Mouse (Mus musculus) MEL (cell line): ENCODE results near the gene Pou6f1. TPM values are rescaled to one million over a fixed set of nuclear protein-coding genes. Genes with fewer than 3 reads are reported as not detected.
A peak's percentile ranks its signal among the peaks of the same experiment; 100 is the strongest.

Experiments used
- DNase-seq: peaks from one replicate; pipeline ENCODE4 v3.0.0; 2011; ENCODE audit warnings: low read depth, low spot score
- H3K27ac ChIP-seq: 2 replicates; pipeline ENCODE4 v1.5.1; 2012; ENCODE audit warnings: low read depth, mild to moderate bottlenecking, control low read depth, low read length, moderate library complexity; ENCODE audit not compliant: control insufficient read depth
- H3K27me3 ChIP-seq, 2 experiments: fragments of 150-350 bp in 1 of 2; sonication (generic) in 1 of 2; 2 replicates each; pipeline ENCODE4 v1.6.1; 2012; ENCODE audit warnings: low read length in 2 of 2, mild to moderate bottlenecking in 2 of 2, improper control_type of control experiment in 1 of 2, moderate library complexity in 1 of 2; ENCODE audit not compliant: insufficient read depth in 2 of 2, control insufficient read depth in 1 of 2
- H3K36me3 ChIP-seq, 2 experiments: 2 replicates each; pipeline ENCODE4 v1.6.1; 2012 to 2014; ENCODE audit warnings: low read length in 2 of 2, improper control_type of control experiment in 1 of 2, inconsistent platforms in 1 of 2, mild to moderate bottlenecking in 1 of 2; ENCODE audit not compliant: insufficient read depth in 2 of 2, control insufficient read depth in 1 of 2
- H3K4me1 ChIP-seq, 2 experiments: fragments of 150-350 bp in 1 of 2; sonication (generic) in 1 of 2; 2 replicates each; pipeline ENCODE4 v1.6.1; 2012; ENCODE audit warnings: low read length in 2 of 2, improper control_type of control experiment in 1 of 2, mild to moderate bottlenecking in 1 of 2; ENCODE audit not compliant: insufficient read depth in 2 of 2, control insufficient read depth in 1 of 2
- H3K4me3 ChIP-seq, 2 experiments: fragments of 150-350 bp in 1 of 2; sonication (generic) in 1 of 2; 2 replicates each; pipeline ENCODE4 v1.5.1; 2012; ENCODE audit warnings: low read depth in 2 of 2, low read length in 2 of 2, mild to moderate bottlenecking in 2 of 2, moderate library complexity in 2 of 2, control low read depth in 1 of 2, improper control_type of control experiment in 1 of 2; ENCODE audit not compliant: control insufficient read depth in 1 of 2, insufficient read depth in 1 of 2
- H3K79me2 ChIP-seq: 2 replicates; pipeline ENCODE4 v1.6.1; 2012; ENCODE audit warnings: mild to moderate bottlenecking, low read length, moderate library complexity; ENCODE audit not compliant: control insufficient read depth, poor library complexity, insufficient read depth
- H3K9ac ChIP-seq: 2 replicates; pipeline ENCODE4 v1.6.1; 2012; ENCODE audit warnings: low read depth, mild to moderate bottlenecking, control low read depth, low read length, moderate library complexity; ENCODE audit not compliant: control insufficient read depth, poor library complexity, severe bottlenecking
- H3K9me3 ChIP-seq: fragments of 150-350 bp; sonication (generic); replicated peaks from 2 replicates; pipeline ENCODE4 v1.6.1; 2012; ENCODE audit warnings: mild to moderate bottlenecking, low read length, improper control_type of control experiment, moderate library complexity; ENCODE audit not compliant: insufficient read depth
- BHLHE40 ChIP-seq: IDR thresholded peaks from 2 replicates; pipeline ENCODE4 v1.6.1; 2012; ENCODE audit warnings: low read depth, mild to moderate bottlenecking, inconsistent platforms, low read length, improper control_type of control experiment, borderline replicate concordance
- CHD1 ChIP-seq: IDR thresholded peaks from 2 replicates; pipeline ENCODE4 v1.6.1; 2012; ENCODE audit warnings: low read depth, mild to moderate bottlenecking, inconsistent platforms, low read length, improper control_type of control experiment
- CHD2 ChIP-seq: IDR thresholded peaks from 2 replicates; pipeline ENCODE4 v1.6.1; 2011; ENCODE audit warnings: low read length, improper control_type of control experiment
- CTCF ChIP-seq, 3 experiments: IDR thresholded peaks in 2 of 3; conservative IDR thresholded peaks in 1 of 3; 2 replicates each; pipeline ENCODE4 v1.5.1; 2011 to 2012; ENCODE audit warnings: low read length in 3 of 3, low read depth in 2 of 3, mild to moderate bottlenecking in 2 of 3, improper control_type of control experiment in 1 of 3, inconsistent platforms in 1 of 3, mixed read lengths in 1 of 3, moderate library complexity in 1 of 3; ENCODE audit not compliant: control insufficient read depth in 1 of 3, insufficient read depth in 1 of 3, poor library complexity in 1 of 3, severe bottlenecking in 1 of 3
- ELF1 ChIP-seq: IDR thresholded peaks from 2 replicates; pipeline ENCODE4 v1.6.1; 2014; ENCODE audit warnings: low read depth, mild to moderate bottlenecking, inconsistent platforms, low read length, improper control_type of control experiment, moderate library complexity
- EP300 ChIP-seq, 2 experiments: IDR thresholded peaks; 2 replicates each; pipeline ENCODE4 v1.6.1; 2011; ENCODE audit warnings: improper control_type of control experiment in 2 of 2, low read length in 2 of 2, low read depth in 1 of 2, mild to moderate bottlenecking in 1 of 2
- ETS1 ChIP-seq: IDR thresholded peaks from 2 replicates; pipeline ENCODE4 v1.6.1; 2012; ENCODE audit warnings: low read depth, mild to moderate bottlenecking, inconsistent platforms, low read length, improper control_type of control experiment, moderate library complexity
- GATA1 ChIP-seq: IDR thresholded peaks from 2 replicates; pipeline ENCODE4 v1.6.1; 2011; ENCODE audit warnings: low read depth, low read length, improper control_type of control experiment
- HCFC1 ChIP-seq: IDR thresholded peaks from 2 replicates; pipeline ENCODE4 v1.6.1; 2012; ENCODE audit warnings: low read depth, mild to moderate bottlenecking, inconsistent platforms, low read length, improper control_type of control experiment, moderate library complexity
- JUND ChIP-seq: IDR thresholded peaks from 2 replicates; pipeline ENCODE4 v1.6.1; 2011; ENCODE audit warnings: low read depth, mild to moderate bottlenecking, improper control_type of control experiment, low read length
- KAT2A ChIP-seq: conservative IDR thresholded peaks from 2 replicates; pipeline ENCODE4 v1.6.1; 2012; ENCODE audit warnings: low read depth, low read length, improper control_type of control experiment, inconsistent platforms
- MAFK ChIP-seq: IDR thresholded peaks from 2 replicates; pipeline ENCODE4 v1.6.1; 2011; ENCODE audit warnings: low read depth, mild to moderate bottlenecking, low read length, improper control_type of control experiment, borderline replicate concordance
- MAX ChIP-seq: IDR thresholded peaks from 2 replicates; pipeline ENCODE4 v1.6.1; 2011; ENCODE audit warnings: low read length, improper control_type of control experiment
- MAZ ChIP-seq: IDR thresholded peaks from 2 replicates; pipeline ENCODE4 v1.6.1; 2012; ENCODE audit warnings: low read depth, mild to moderate bottlenecking, inconsistent platforms, low read length, improper control_type of control experiment
- MXI1 ChIP-seq: IDR thresholded peaks from 2 replicates; pipeline ENCODE4 v1.6.1; 2011; ENCODE audit warnings: mild to moderate bottlenecking, low read depth, low read length, improper control_type of control experiment
- MYB ChIP-seq: IDR thresholded peaks from 2 replicates; pipeline ENCODE4 v1.6.1; 2011; ENCODE audit warnings: mild to moderate bottlenecking, low read depth, low read length, improper control_type of control experiment
- MYC ChIP-seq: IDR thresholded peaks from 2 replicates; pipeline ENCODE4 v1.6.1; 2011; ENCODE audit warnings: low read depth, mild to moderate bottlenecking, low read length, improper control_type of control experiment, moderate library complexity
- NELFE ChIP-seq: IDR thresholded peaks from 2 replicates; pipeline ENCODE4 v1.6.1; 2011; ENCODE audit warnings: low read depth, low read length, improper control_type of control experiment
- NRF1 ChIP-seq: IDR thresholded peaks from 2 replicates; pipeline ENCODE4 v1.6.1; 2014; ENCODE audit warnings: low read depth, mild to moderate bottlenecking, inconsistent platforms, low read length, improper control_type of control experiment, moderate library complexity; ENCODE audit not compliant: poor library complexity, insufficient read depth, severe bottlenecking
- POLR2A ChIP-seq, 2 experiments: IDR thresholded peaks; 2 replicates each; pipeline ENCODE4 v1.6.1; 2011 to 2012; ENCODE audit warnings: low read length in 2 of 2, mild to moderate bottlenecking in 2 of 2, control low read depth in 1 of 2, improper control_type of control experiment in 1 of 2, low read depth in 1 of 2, moderate library complexity in 1 of 2; ENCODE audit not compliant: control insufficient read depth in 1 of 2, insufficient read depth in 1 of 2, poor library complexity in 1 of 2
- POLR2AphosphoS2 ChIP-seq: IDR thresholded peaks from 2 replicates; pipeline ENCODE4 v1.6.1; 2011; ENCODE audit warnings: low read length, improper control_type of control experiment
- POLR2AphosphoS5 ChIP-seq: IDR thresholded peaks from 2 replicates; pipeline ENCODE4 v1.6.1; 2012; ENCODE audit warnings: low read depth, borderline replicate concordance, mild to moderate bottlenecking, inconsistent platforms, low read length, moderate library complexity, mixed read lengths
- RAD21 ChIP-seq: IDR thresholded peaks from 2 replicates; pipeline ENCODE4 v1.6.1; 2011; ENCODE audit warnings: mild to moderate bottlenecking, low read depth, low read length, improper control_type of control experiment
- RCOR1 ChIP-seq: IDR thresholded peaks from 2 replicates; pipeline ENCODE4 v1.6.1; 2012; ENCODE audit warnings: low read depth, mild to moderate bottlenecking, inconsistent platforms, low read length, improper control_type of control experiment
- SIN3A ChIP-seq: IDR thresholded peaks from 2 replicates; pipeline ENCODE4 v1.6.1; 2012; ENCODE audit warnings: low read length, improper control_type of control experiment, inconsistent platforms
- SMC3 ChIP-seq: IDR thresholded peaks from 2 replicates; pipeline ENCODE4 v1.6.1; 2011; ENCODE audit warnings: low read depth, low read length, improper control_type of control experiment
- TAL1 ChIP-seq: IDR thresholded peaks from 2 replicates; pipeline ENCODE4 v1.6.1; 2012; ENCODE audit warnings: mild to moderate bottlenecking, inconsistent platforms, low read length, moderate library complexity, mixed read lengths
- TBP ChIP-seq: IDR thresholded peaks from 2 replicates; pipeline ENCODE4 v1.8.0; 2011; ENCODE audit warnings: low read depth, low read length, improper control_type of control experiment
- TCF12 ChIP-seq: IDR thresholded peaks from 2 replicates; pipeline ENCODE4 v1.6.1; 2014; ENCODE audit warnings: low read depth, mild to moderate bottlenecking, inconsistent platforms, low read length, improper control_type of control experiment, moderate library complexity
- UBTF ChIP-seq: IDR thresholded peaks from 2 replicates; pipeline ENCODE4 v1.6.1; 2012; ENCODE audit warnings: low read depth, mild to moderate bottlenecking, inconsistent platforms, low read length, improper control_type of control experiment, moderate library complexity, borderline replicate concordance; ENCODE audit not compliant: insufficient read depth
- USF2 ChIP-seq, 2 experiments: IDR thresholded peaks; 2 replicates each; pipeline ENCODE4 v1.6.1; 2011 to 2012; ENCODE audit warnings: improper control_type of control experiment in 2 of 2, low read length in 2 of 2, borderline replicate concordance in 1 of 2, inconsistent platforms in 1 of 2, low read depth in 1 of 2, mild to moderate bottlenecking in 1 of 2; ENCODE audit not compliant: insufficient read depth in 1 of 2
- ZC3H11A ChIP-seq: IDR thresholded peaks from 2 replicates; pipeline ENCODE4 v1.6.1; 2012; ENCODE audit warnings: low read depth, mild to moderate bottlenecking, inconsistent platforms, low read length, improper control_type of control experiment
- ZKSCAN1 ChIP-seq: IDR thresholded peaks from 2 replicates; pipeline ENCODE4 v1.6.1; 2012; ENCODE audit warnings: low read depth, mild to moderate bottlenecking, inconsistent platforms, low read length, improper control_type of control experiment, moderate library complexity
- ZMIZ1 ChIP-seq: IDR thresholded peaks from 2 replicates; pipeline ENCODE4 v1.6.1; 2012; ENCODE audit warnings: low read depth, mild to moderate bottlenecking, inconsistent platforms, low read length, improper control_type of control experiment, moderate library complexity
- ZNF384 ChIP-seq: IDR thresholded peaks from 2 replicates; pipeline ENCODE4 v1.6.1; 2012; ENCODE audit warnings: low read depth, mild to moderate bottlenecking, inconsistent platforms, low read length, improper control_type of control experiment
- polyA plus RNA-seq, 2 experiments: library from polyadenylated mRNA; stranded (reverse) in 1 of 2; unstranded in 1 of 2; fragments of >175 nt in 1 of 2; fragments of >200 nt in 1 of 2; gene quantifications; 2 replicates each; pipeline versions ENCODE4 v1.2.1 to v1.2.4; 2012; ENCODE audit warnings: low replicate concordance in 2 of 2, low read depth in 1 of 2; ENCODE audit not compliant: insufficient read length in 2 of 2, insufficient read depth in 1 of 2, missing spikeins in 1 of 2
- total RNA-seq: library from RNA; depleted of rRNA; stranded (reverse); fragments of 300-350 nt; gene quantifications from 2 replicates; pipeline ENCODE4 v1.2.3, GENCODE M21; 2012

Pou6f1 gene
- total and polyA plus RNA-seq, 3 experiments: 0.46 to 2.5 TPM; not detected in 1

DNA sequence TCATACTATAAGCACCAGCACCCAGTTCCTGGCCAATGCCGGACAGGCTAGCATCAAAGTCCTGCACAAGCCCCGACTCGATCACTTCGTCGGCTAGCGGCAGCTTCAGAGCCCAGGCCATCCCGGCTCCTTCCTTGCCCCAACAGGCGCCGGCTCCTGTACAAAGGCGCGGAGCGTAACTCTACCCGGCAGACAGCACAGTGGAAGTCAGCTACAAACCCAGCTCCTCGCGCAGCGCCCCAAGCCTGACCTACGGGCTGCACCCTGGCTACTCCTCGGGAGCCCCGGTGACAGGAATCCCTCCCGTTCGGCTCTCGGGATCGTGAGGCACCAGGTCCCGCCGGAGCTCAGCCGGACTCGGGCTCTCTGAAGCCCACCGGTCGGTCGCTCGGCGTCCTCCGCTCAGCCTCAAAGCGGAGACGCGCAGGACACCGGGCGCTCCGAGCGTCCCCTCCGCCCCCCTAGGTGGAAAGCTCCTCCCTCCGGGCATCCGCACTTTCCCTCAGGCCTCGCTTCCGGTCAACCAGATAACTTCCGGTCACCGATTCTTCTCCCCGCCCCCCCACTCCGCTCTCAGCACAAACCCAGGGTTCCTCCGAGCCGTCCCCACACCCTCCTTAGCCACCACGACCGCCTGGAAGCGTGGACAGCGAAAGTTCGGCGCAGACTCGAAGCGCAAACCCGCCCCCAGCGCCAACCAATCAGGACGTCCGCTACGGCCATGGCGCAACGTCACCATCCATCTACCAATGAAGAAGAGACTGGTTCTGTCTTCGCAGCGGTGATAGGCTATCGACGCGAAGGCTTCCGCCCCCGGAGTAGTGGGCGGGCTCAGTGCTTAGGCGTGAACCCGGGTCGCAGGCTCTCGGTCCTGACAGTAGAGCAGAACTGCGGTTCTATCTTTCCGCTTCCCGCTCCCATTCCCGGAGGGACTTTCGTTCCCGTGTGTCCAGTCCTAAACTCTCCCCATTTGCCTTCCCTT, 48.2 kb downstream of the Pou6f1 start, which contains the start of gene Tfcp2:
TSS of gene Tfcp2 (minus strand) at position 683 of the 982 bp plus-strand sequence.
- peak; percentile 99 for DNase-seq
- H3K27ac ChIP-seq: peak within 1 kb of the TSS; percentile 26
- H3K9ac ChIP-seq: peak within 1 kb of the TSS; percentile 76
- H3K36me3 ChIP-seq: peaks cover 0 to 27% of the 10 kb centered on the region in 2 experiments; a peak in 3 of 4 replicates
- no peaks in the 10 kb centered on the region for H3K9me3 ChIP-seq
- peaks cover 20% of the 10 kb centered on the region for H3K79me2 ChIP-seq
- no peaks in the 10 kb centered on the region for H3K27me3 ChIP-seq
- peaks cover 12 to 17% of the 10 kb centered on the region in 2 experiments for H3K4me1 ChIP-seq
- peak within 1 kb of the TSS; percentile 68 to 72 for H3K4me3 ChIP-seq
- TF ChIP-seq ZC3H11A (no peak), MYC (peak; percentile 62; the same call in 1 of the 2 replicates), KAT2A (no peak), CHD1 (no peak), TBP (peak; percentile 94), TCF12 (peak; percentile 39), USF2 (IDR thresholded peaks at IDR 0.05; ENCODE audit: borderline replicate concordance in 1 of 2, insufficient read depth in 1 of 2, low read depth in 1 of 2, low read length in 2 of 2) (no peak), ZMIZ1 (peak; percentile 93), CTCF (IDR thresholded peaks at IDR 0.05 in 2 of 3, conservative IDR thresholded peaks at IDR 0.05 in 1 of 3; ENCODE audit: control insufficient read depth in 1 of 3, insufficient read depth in 1 of 3, low read depth in 2 of 3, low read length in 3 of 3, poor library complexity in 1 of 3, severe bottlenecking in 1 of 3) (no peak), POLR2AphosphoS2 (peak; percentile 95), GATA1 (no peak), NELFE (peak; percentile 95), SMC3 (no peak), MAZ (peak; percentile 70; the same call in 1 of the 2 replicates), NRF1 (peak; percentile 72), CHD2 (peak; percentile 89), MAX (peak; percentile 91), ZKSCAN1 (no peak), MAFK (no peak), RAD21 (no peak), POLR2A (IDR thresholded peaks at IDR 0.05; ENCODE audit: control insufficient read depth in 1 of 2, insufficient read depth in 1 of 2, low read depth in 1 of 2, low read length in 2 of 2, poor library complexity in 1 of 2) (peak; percentile 71 to 98; a peak in 3 of 4 replicates), MXI1 (peak; percentile 87; the same call in 1 of the 2 replicates), ETS1 (no peak), UBTF (0 out of 2 replicates have a peak, but pooled peaks have one; percentile 56), JUND (no peak), TAL1 (no peak), BHLHE40 (no peak), ZNF384 (no peak), HCFC1 (peak; percentile 78), MYB (no peak), SIN3A (peak; percentile 77), ELF1 (peak; percentile 55; the same call in 1 of the 2 replicates), EP300 (IDR thresholded peaks at IDR 0.05; ENCODE audit: low read depth in 1 of 2, low read length in 2 of 2) (peak in 1 of 2 experiments; percentile 20; a peak in 1 of 4 replicates), RCOR1 (no peak; the same call in 1 of the 2 replicates), POLR2AphosphoS5 (no peak)
